Mouse (Mus musculus): ENCODE results near the gene Tom1.

The Tom1 gene

GRCm38 (mm10) chr8:75033511-75034243 lies at the start of gene Tom1:
Gene Tom1, plus strand, starts transcription at chr8:75033705.
- peak; percentile 99 for DNase-seq

- DNase-seq: no peak
These were observed 46.1 kb upstream of the Tom1 start for GRCm38 (mm10) chr8:74987436-74987835.

GRCm38 (mm10) chr8:74990021-74990420 lies 43.5 kb upstream of the Tom1 start:
- DNase-seq: peak; percentile 13

GRCm38 (mm10) chr8:74993081-74993474 lies 40.4 kb upstream of the Tom1 start, which contains the start of gene Hmgxb4:
Gene Hmgxb4, plus strand, starts transcription at chr8:74993356.
- no peak for DNase-seq

- DNase-seq: peak; percentile 89
These were observed 39.7 kb upstream of the Tom1 start for GRCm38 (mm10) chr8:74993475-74994451.

- DNase-seq: no peak
These were observed 39.0 kb upstream of the Tom1 start for GRCm38 (mm10) chr8:74994540-74994939.

- no peak for DNase-seq
These were observed 33.1 kb upstream of the Tom1 start for GRCm38 (mm10) chr8:75000431-75000830.

- no peak for DNase-seq
These were observed 24.7 kb upstream of the Tom1 start for GRCm38 (mm10) chr8:75008826-75009225.

- no peak for DNase-seq
These were observed 19.9 kb upstream of the Tom1 start for GRCm38 (mm10) chr8:75013557-75013956.

- DNase-seq: no peak
These were observed 19.5 kb upstream of the Tom1 start for GRCm38 (mm10) chr8:75013964-75014363.

- DNase-seq: no peak
These were observed 17.5 kb upstream of the Tom1 start for GRCm38 (mm10) chr8:75015981-75016380.

GRCm38 (mm10) chr8:75016422-75016821 lies 17.1 kb upstream of the Tom1 start:
- DNase-seq: no peak

- DNase-seq: peak; percentile 25
These were observed 15.1 kb upstream of the Tom1 start for GRCm38 (mm10) chr8:75018274-75018972.

GRCm38 (mm10) chr8:75023660-75024316 lies 9.7 kb upstream of the Tom1 start:
- no peak for DNase-seq

GRCm38 (mm10) chr8:75025809-75026208 lies 7.7 kb upstream of the Tom1 start:
- no peak for DNase-seq

GRCm38 (mm10) chr8:75030453-75031024 lies 3.0 kb upstream of the Tom1 start:
- no peak for DNase-seq

GRCm38 (mm10) chr8:75032961-75033360 lies 544 bp upstream of the Tom1 start:
- no peak for DNase-seq

- DNase-seq: no peak
These were observed 780 bp downstream of the Tom1 start for GRCm38 (mm10) chr8:75034285-75034684.

GRCm38 (mm10) chr8:75035640-75036039 lies 2.1 kb downstream of the Tom1 start:
- no peak for DNase-seq

GRCm38 (mm10) chr8:75038497-75038896 lies 5.0 kb downstream of the Tom1 start:
- peak; percentile 28 for DNase-seq

GRCm38 (mm10) chr8:75039754-75040153 lies 6.2 kb downstream of the Tom1 start:
- DNase-seq: no peak

- DNase-seq: no peak
These were observed 8.7 kb downstream of the Tom1 start for GRCm38 (mm10) chr8:75042171-75042570.

All from kidney, adult 18-20 months (tissue).